Mouse (Mus musculus): ENCODE measurements around the gene Ufl1. TPM values are rescaled to one million over a fixed set of nuclear protein-coding genes. Genes with fewer than 3 reads are reported as not detected.
"Not testable (repeated sequence)": the region's sequence is repeated elsewhere in the genome, so short reads cannot be mapped to it uniquely, and the experiment has no call there.

Ufl1 gene
- 10 to 100 TPM; 26.0 to 30.6 TPM for total RNA-seq (2021)

DNA sequence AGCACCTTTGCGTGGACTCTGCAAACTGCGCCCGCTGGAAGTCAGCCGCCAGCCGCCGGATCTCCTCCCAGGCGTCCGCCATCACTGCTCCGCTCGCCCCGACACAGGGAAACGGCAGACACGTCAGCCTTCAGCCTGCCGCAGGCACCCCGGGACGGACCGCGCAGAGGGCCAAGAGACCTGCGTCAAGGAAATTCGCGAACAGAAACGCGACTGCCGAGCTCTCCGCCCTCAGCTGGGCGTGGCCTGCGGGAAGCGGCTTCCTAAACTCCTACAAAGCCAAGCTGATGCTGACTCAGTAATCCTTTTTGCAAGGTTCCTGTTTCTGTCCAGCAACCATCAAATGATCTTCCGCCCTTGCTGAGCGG is at the start of gene Ufl1:
Ufl1 (minus strand) TSS at position 151 of the 368 bp plus-strand sequence.
- peak; percentile 94 to 98 for DNase-seq (ENCODE audit: extremely low spot score in 1 of 2, low spot score in 1 of 2)

- no peak for DNase-seq (ENCODE audit: extremely low spot score in 1 of 2, low spot score in 1 of 2)
These were observed 44.1 kb upstream of the Ufl1 start for GRCm38 (mm10) chr4:25325684-25326220.

- no peak for DNase-seq (ENCODE audit: extremely low spot score in 1 of 2, low spot score in 1 of 2)
These were observed 41.1 kb upstream of the Ufl1 start for GRCm38 (mm10) chr4:25322631-25323178.

DNA sequence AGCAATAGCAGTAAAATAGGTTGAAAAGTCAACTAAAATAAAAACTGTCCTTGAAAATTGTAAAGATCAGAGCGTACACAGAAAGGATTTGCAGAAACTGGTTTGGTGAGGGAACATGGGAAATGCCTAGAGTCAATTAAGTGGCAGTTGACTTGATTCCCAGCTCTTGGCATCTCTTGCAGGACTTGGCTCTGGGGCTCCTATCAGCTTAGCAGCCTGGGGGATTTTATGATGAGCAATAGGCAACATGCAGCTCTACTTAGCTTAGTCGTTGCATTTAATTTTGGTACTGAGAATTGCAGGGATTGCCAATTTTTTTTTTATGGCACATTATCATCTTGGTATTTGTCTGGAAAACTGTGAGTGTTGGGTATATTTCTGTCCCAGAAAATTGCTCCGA is 32.1 kb upstream of the Ufl1 start:
- no peak for DNase-seq (ENCODE audit: extremely low spot score in 1 of 2, low spot score in 1 of 2)

GRCm38 (mm10) chr4:25285002-25285401 is 3.4 kb upstream of the Ufl1 start:
- not testable (repeated sequence) for DNase-seq (ENCODE audit: extremely low spot score in 1 of 2, low spot score in 1 of 2)

DNA sequence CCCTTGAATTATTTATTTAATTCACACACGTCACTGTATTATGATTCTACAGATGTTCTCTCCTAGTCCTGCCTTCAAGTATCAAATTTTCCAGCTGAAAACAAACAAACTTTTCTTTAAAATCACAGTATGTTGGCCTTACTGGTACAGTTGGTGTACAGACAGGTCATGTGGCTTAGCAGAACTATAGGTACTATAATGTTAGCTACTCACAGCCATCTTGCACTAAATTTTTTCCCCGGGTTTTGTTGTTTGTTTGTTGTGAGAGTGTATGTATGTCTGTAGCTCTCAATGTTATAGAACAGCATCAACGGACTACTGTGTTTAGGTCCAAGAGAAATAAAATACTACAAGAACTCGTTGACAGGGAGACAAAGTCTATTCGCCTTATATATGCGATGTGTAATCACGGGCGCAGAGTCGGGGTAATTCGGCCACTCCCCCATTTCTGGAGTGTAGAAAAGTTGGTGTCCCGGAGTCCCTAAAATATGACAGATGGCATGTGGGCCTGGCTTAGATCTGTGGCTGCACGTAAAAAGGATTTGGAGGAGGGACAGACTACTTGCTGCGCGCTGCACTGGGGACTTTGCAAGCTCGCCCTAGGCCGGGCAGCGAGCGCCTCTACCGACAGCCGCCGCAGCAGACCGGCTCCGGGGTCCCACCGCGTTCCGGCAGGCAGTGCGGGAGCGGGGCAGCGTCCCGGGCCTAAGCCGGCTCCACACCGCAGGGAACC is 517 bp downstream of the Ufl1 start:
- no peak for DNase-seq (ENCODE audit: extremely low spot score in 1 of 2, low spot score in 1 of 2)

GRCm38 (mm10) chr4:25272861-25273627 is 8.6 kb downstream of the Ufl1 start:
- no peak for DNase-seq (ENCODE audit: extremely low spot score in 1 of 2, low spot score in 1 of 2)

DNA sequence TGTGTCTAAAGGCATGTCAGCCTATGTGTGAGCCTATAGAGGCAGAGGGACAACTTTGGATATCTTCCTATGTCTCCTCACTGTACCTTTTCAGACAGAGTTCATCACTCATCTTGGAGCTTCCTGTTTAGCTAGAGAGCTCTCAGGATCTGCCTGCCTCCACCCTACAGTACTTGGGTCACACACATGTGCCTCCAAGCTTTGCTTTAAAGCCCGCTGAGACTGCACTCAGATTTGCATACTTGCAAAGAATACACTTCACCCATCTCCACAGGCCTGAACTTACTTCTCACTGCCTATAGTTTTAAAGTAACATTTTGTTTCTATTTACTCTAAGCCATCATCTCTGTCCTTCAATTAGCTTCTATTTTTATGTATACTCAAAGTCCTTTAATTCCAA is 9.7 kb downstream of the Ufl1 start:
- DNase-seq (ENCODE audit: extremely low spot score in 1 of 2, low spot score in 1 of 2): no peak

GRCm38 (mm10) chr4:25267144-25267543 is 14.5 kb downstream of the Ufl1 start:
- no peak for DNase-seq (ENCODE audit: extremely low spot score in 1 of 2, low spot score in 1 of 2)

- no peak for DNase-seq (ENCODE audit: extremely low spot score in 1 of 2, low spot score in 1 of 2)
These were observed 23.7 kb downstream of the Ufl1 start for GRCm38 (mm10) chr4:25257822-25258398.

DNA sequence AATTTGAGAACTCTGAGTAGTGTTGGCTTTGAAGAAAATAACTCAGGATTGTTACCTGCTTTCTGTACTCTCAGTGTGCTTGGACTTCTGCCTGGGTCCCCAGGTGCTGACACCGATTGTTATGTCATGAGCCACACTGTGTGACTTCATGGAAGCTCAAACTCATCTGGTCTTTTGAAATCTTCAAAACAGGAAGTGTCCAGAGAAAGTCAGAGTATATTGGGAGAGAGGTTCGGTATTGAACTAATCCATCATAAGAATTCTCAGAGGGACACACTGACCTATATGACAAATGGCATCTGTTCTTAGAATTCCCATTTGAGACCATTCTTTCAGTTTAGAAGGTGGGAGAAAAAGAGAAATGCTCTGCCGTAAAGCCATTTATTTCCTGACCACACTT is 38.8 kb downstream of the Ufl1 start, which contains the start of gene Fhl5:
Fhl5 (minus strand) TSS at position 101 of the 400 bp plus-strand sequence.
- DNase-seq (ENCODE audit: extremely low spot score in 1 of 2, low spot score in 1 of 2): no peak

- not testable (repeated sequence) for DNase-seq (ENCODE audit: extremely low spot score in 1 of 2, low spot score in 1 of 2)
These were observed 46.0 kb downstream of the Ufl1 start for GRCm38 (mm10) chr4:25235663-25236062.

DNA sequence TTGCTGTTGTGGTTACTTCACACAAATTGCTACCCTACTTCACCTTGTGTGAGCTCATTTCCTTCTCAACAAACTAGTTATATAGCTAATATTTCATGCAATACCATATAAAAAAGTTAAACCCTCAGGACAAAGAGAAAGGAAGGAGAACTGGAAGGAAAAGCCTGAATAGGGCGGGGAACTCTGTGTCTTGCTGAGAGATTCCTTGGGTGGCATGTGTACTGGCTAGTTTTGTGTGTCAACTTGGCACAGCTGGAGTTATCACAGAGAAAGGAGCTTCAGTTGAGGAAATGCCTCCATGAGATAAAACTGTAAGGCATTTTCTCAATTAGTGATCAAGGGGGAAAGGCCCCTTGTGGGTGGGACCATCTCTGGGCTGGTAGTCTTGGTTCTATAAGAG is 47.9 kb downstream of the Ufl1 start:
- DNase-seq (ENCODE audit: extremely low spot score in 1 of 2, low spot score in 1 of 2): not testable (repeated sequence)

- no peak for DNase-seq (ENCODE audit: extremely low spot score in 1 of 2, low spot score in 1 of 2)
These were observed 49.1 kb downstream of the Ufl1 start for GRCm38 (mm10) chr4:25232546-25232945.

- DNase-seq (ENCODE audit: extremely low spot score in 1 of 2, low spot score in 1 of 2): no peak
These were observed 54.1 kb downstream of the Ufl1 start for GRCm38 (mm10) chr4:25227527-25227926.

GRCm38 (mm10) chr4:25221927-25222326 is 59.7 kb downstream of the Ufl1 start:
- no peak for DNase-seq (ENCODE audit: extremely low spot score in 1 of 2, low spot score in 1 of 2)

GRCm38 (mm10) chr4:25213451-25213850 is 68.2 kb downstream of the Ufl1 start:
- no peak for DNase-seq (ENCODE audit: extremely low spot score in 1 of 2, low spot score in 1 of 2)

DNA sequence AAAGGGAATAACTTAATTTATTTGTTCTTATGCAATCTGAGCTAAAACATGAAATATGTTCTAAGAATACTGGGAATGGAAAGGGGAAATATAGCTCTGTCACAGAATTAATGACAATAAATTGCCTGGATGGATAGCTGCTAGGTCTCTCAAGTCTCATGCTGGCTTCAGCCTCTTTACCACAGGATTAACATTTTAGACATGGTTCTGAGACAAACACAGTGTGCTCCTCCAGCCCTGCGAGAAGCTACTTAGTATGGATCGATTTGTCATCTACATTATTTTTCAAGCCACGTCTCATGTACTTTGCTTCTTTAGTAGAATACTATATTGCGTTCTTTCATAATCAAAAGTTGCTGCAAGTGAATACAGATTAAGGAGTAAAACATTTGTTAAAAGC is 75.5 kb downstream of the Ufl1 start:
- DNase-seq (ENCODE audit: extremely low spot score in 1 of 2, low spot score in 1 of 2): no peak
